Comparison of ENCODE assay signal across 30 mouse cellular contexts in the genomic region with DNA sequence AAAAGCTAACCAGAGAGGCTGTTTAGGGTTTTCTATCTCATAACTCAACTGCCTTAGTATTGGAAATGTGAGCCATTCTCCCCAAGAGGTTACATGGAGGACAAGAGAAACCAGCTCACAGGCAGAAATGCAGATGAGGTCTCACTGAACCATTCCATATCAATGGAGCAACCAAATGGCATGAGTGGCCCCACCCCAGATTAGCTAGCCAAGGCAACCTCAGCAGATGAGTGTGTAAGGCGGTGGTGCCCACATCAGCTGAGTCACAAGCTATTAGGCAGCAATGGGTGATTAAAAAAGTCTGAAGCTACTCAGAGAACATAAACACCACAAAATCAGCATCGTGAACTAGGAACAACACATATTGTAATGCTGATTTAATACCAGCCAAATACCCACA.
DNase-seq lines count a peak whose midpoint lies in the region; ATAC-seq and TF ChIP-seq lines count a peak whose summit lies in the region.
"Had no signal": no experiment of that assay in that cellular context is flagged by ENCODE, and none has a peak within 500 bp of the region (broad histone marks: within the 10 kb centered on the region; RNA-seq: fewer than 3 reads in every experiment).

No protein-coding gene starts in this region.

- no peak overlapping the region for H3K27ac ChIP-seq in hindbrain, embryonic 12.5 days
- H3K27ac ChIP-seq: embryonic facial prominence, embryonic 10.5 days; embryonic facial prominence, embryonic 13.5 days; forebrain, embryonic 10.5 days; forebrain, embryonic 13.5 days; hindbrain, embryonic 10.5 days; hindbrain, embryonic 14.5 days; hindbrain, postnatal 0 days had no signal

- no peaks in the 10 kb centered on the region for H3K27me3 ChIP-seq in C2C12 (ENCODE audit: control insufficient read depth, insufficient read depth, insufficient read length)
- no peaks in the 10 kb centered on the region for H3K27me3 ChIP-seq in hindbrain, embryonic 12.5 days
- H3K27me3 ChIP-seq: embryonic facial prominence, embryonic 13.5 days; forebrain, embryonic 13.5 days had no signal

- ATAC-seq in hindbrain, embryonic 12.5 days (ENCODE audit: low FRiP score): no peak
- ATAC-seq: CD4-positive, CD25-positive, alpha-beta regulatory T cell, adult 4 months; forebrain, embryonic 13.5 days; forebrain, embryonic 16.5 days; hindbrain, postnatal 0 days; inflammation-experienced regulatory T-cells, adult 6 months; intestine, embryonic 16.5 days had no signal

- H3K79me3 ChIP-seq in C2C12 (ENCODE audit: low read depth): no peaks in the 10 kb centered on the region

- WGBS in hindbrain, embryonic 12.5 days: 89% methylated on average over 2 of the region's 2 CpGs

- no peaks in the 10 kb centered on the region for H3K79me2 ChIP-seq in C2C12 (ENCODE audit: control insufficient read depth, insufficient read depth)

- H3K9me3 ChIP-seq in hindbrain, embryonic 12.5 days (replicated peaks): no peaks in the 10 kb centered on the region
- H3K9me3 ChIP-seq: embryonic facial prominence, embryonic 10.5 days; embryonic facial prominence, embryonic 13.5 days; forebrain, embryonic 10.5 days; forebrain, embryonic 13.5 days; hindbrain, embryonic 10.5 days had no signal

- H3K9ac ChIP-seq in hindbrain, embryonic 12.5 days: no peak overlapping the region
- H3K9ac ChIP-seq: embryonic facial prominence, embryonic 13.5 days; forebrain, embryonic 13.5 days; hindbrain, embryonic 14.5 days had no signal

- H3K4me1 ChIP-seq in hindbrain, embryonic 12.5 days: no peaks in the 10 kb centered on the region
- H3K4me1 ChIP-seq: embryonic facial prominence, embryonic 10.5 days; embryonic facial prominence, embryonic 13.5 days; forebrain, embryonic 10.5 days; forebrain, embryonic 13.5 days; hindbrain, embryonic 10.5 days had no signal

- TF ChIP-seq CTCF in C2C12 (IDR thresholded peaks at IDR 0.05; ENCODE audit: control insufficient read depth, insufficient read depth, insufficient read length): no peak

- no peak overlapping the region for H3ac ChIP-seq in C2C12 (ENCODE audit: control insufficient read depth, insufficient read length, low read depth)

- no peak overlapping the region for H3K4me2 ChIP-seq in hindbrain, embryonic 12.5 days (replicated peaks)
- H3K4me2 ChIP-seq: embryonic facial prominence, embryonic 13.5 days; forebrain, embryonic 13.5 days; heart, embryonic 11.5 days; hindbrain, embryonic 14.5 days had no signal

- DNase-seq in 3134 (ENCODE audit: extremely low read depth, insufficient read length, low spot score) (peak; percentile 18), NIH3T3 (ENCODE audit: low read depth) (peak; percentile 82)
- DNase-seq in fibroblast of lung, adult 2 months (ENCODE audit: low read depth): peak; percentile 30
- no peak for DNase-seq in B cell, adult 2 months
- DNase-seq in adrenal gland, adult (ENCODE audit: inconsistent age in 2 of 2, low spot score in 1 of 2): no peak
- DNase-seq: adrenal gland, adult 8-10 months; adrenal gland, postnatal 25 days; cerebellum, adult 11-12 months; cerebellum, adult 8-10 months; cerebellum, postnatal 10 days; cerebellum, postnatal 36 days; embryo, embryonic 11 days; gastrocnemius, postnatal 10 days; gastrocnemius, postnatal 36 days; kidney, adult 18-20 months had no signal

- no peak overlapping the region for H3K4me3 ChIP-seq in C2C12 (ENCODE audit: insufficient read depth, poor library complexity, severe bottlenecking)
- no peak overlapping the region for H3K4me3 ChIP-seq in hindbrain, embryonic 12.5 days
- H3K4me3 ChIP-seq: embryonic facial prominence, embryonic 10.5 days; embryonic facial prominence, embryonic 13.5 days; erythroblast, embryonic 14.5 days; forebrain, embryonic 10.5 days; forebrain, embryonic 13.5 days; hindbrain, embryonic 10.5 days had no signal

- H3K36me3 ChIP-seq in C2C12 (ENCODE audit: control insufficient read depth, insufficient read depth): no peaks in the 10 kb centered on the region
- no peaks in the 10 kb centered on the region for H3K36me3 ChIP-seq in hindbrain, embryonic 12.5 days
- H3K36me3 ChIP-seq: embryonic facial prominence, embryonic 10.5 days; embryonic facial prominence, embryonic 13.5 days; forebrain, embryonic 10.5 days; hindbrain, embryonic 10.5 days had no signal

TF ChIP-seq in C2C12, 6 proteins besides CTCF, POLR2A, EP300 and RAD21:
- peak; percentile 39 for TF ChIP-seq CEBPB (IDR thresholded peaks at IDR 0.05; ENCODE audit: low read depth)
- TF ChIP-seq MYOD1 (IDR thresholded peaks at IDR 0.05; ENCODE audit: control insufficient read depth, insufficient read length, low read depth): no peak

Comparison
In these comparisons a context has a peak if more than half of its experiments do, and no peak if none do; other contexts are left out.
1. DNase-seq: peak in 3134 (single experiment), NIH3T3 (single experiment) and fibroblast of lung, adult 2 months (single experiment); none in B cell, adult 2 months (0 of 2) and adrenal gland, adult (0 of 2).